Mouse (Mus musculus) T-helper 2 cell (primary cell): ENCODE data around the gene E2f3.

Source experiments
- in situ Hi-C: fragments of 300-600 bp; cut with MboI, MseI; formaldehyde crosslinking; loops from one replicate; pipeline ENCODE4 v1.15.1; 2025; ENCODE audit warnings: high pct_unique_total_duplicates

The E2f3 gene

DNA sequence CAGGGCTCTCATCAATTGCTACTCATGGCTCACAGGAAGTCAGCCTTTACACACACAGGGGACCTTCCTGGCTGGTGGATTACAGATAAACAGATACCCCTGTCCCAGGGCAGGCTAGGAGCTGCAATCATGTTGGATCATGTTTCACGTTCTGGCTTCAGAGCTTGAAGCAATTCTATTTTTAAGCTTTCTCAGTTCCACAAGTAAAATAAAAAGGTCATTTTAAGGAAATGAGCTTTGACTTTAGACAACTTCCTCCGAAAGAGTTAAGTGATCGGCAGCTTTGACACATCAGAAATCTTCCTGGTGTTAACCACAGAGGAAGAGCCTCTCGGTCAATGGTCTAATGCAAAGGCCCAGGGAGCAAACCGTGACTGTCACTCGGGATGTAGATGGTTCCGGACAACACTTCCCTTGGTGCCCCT, 6.7 kb downstream of the E2f3 start:
- in situ Hi-C loops: no loop called here

DNA sequence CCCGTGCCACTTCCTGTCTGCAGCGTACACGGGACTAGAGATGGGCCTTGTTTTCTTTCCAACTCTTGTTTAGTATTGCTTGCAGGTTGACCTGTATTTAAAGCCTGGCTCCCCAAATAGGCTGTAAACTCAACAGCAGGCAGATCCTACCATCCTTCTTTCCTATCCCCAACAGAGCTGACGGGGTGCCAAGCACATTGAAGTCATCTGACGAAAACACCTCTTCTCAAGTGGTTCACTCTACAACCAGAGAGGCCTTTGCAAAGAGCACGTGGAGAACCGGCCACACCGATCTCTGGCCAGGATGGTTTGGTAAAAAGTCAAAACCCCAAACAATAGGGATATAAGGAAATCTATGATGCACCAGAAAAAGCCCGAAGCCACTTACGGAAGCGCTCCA, 8.5 kb downstream of the E2f3 start:
- in situ Hi-C loops: no loop called here

DNA sequence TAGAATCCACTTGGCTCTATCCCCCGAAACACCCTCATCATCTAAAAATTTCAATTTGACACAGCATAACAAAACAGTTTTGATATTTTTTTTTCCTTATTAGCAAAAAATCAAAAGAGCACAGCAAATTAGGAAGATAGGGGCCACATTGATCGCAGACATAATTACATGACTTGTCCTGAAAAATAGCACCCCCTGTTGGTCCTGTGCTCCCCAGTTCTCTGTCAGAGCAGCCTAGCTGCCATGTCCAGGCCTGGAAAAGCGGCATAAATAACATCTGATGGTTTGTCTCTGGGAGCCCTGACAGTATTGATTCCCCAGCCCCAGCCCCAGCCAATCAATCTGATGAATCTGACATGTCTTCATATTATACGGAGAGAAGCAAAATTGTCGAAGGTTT, 11.8 kb downstream of the E2f3 start:
- in situ Hi-C loops: loop anchor here (5.0 kb wide), 2 partner anchors 62 to 117 kb away; partner anchors contain the start of gene Cdkal1

DNA sequence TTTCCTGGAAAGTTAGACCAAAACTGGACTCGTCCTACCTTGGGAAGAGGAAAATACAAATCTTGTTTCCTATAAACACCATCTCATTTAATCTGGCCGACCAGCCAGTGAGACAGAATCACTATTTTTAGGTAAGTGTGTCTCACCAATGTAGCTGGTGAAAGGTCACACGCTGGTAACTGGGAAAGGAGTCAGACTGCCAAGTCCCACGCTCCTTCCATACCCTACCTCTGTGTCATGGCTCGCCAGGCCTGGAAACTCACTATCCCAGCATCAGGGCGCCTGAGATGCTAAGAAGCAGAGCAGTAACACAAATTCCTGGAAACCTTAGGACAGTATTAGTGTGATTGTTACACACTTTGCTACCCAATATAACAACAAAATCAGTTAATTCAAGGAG, 12.3 kb downstream of the E2f3 start:
- in situ Hi-C loops: loop anchor here (5.0 kb wide), 2 partner anchors 61 to 116 kb away; partner anchors contain the start of gene Cdkal1

DNA sequence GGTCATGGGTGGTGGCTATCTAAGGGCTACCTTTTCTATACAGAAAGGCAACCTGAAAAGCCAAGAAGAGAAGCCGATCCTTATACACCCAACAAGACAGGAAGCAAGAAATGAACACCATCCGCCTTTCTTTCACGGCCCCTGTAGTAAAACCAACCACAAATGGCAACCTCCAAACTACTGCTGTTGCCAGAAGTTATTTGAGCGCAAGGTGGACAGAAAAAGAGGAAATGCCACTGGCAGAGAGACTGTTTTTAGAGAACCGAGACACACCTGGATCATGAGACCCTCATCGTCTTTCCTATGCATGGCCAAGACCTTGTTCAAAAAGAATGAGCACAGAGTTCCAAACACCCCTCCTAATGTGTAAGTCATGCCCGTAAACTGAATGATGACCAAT, 15.5 kb downstream of the E2f3 start:
- in situ Hi-C loops: loop anchor here (5.0 kb wide), 2 partner anchors 58 to 113 kb away; partner anchors contain the start of gene Cdkal1

DNA sequence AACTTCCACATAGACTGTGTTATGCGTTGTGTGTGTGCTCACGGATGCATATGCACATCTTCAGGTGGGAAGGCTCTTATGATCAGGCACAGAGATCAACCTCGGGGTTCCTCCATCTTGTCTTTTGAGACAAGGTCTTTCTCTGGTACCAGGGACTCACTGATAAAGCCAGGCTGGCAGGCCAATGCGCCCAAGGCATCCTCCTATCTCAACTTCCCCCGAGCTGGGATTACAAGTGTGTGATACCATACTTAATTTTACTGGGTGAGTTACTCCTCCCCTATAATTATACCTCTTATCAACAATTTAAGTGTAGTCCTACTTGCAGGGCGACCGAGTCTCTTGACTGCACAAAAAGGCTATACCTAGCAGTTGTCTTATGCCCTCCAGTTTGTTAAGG, 17.2 kb downstream of the E2f3 start:
- in situ Hi-C loops: no loop called here

DNA sequence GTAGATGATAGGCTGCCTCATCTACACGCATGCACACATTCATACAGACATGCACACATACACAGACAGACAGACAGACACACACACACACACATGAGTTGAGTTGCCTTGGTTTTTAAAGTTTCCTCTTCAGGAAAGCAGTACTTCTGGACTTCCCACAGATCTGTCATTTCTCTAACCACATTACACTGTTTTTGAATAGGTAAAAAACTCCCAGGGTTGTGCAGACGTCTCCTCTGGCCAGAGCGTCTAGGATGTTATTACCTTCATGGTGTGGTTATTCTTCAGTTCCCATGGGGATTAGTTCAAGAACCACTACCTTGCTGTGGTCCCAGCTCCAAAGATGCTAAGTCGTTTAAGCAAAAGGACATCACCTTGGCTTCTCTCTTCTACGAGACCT, 18.5 kb downstream of the E2f3 start:
- in situ Hi-C loops: no loop called here

DNA sequence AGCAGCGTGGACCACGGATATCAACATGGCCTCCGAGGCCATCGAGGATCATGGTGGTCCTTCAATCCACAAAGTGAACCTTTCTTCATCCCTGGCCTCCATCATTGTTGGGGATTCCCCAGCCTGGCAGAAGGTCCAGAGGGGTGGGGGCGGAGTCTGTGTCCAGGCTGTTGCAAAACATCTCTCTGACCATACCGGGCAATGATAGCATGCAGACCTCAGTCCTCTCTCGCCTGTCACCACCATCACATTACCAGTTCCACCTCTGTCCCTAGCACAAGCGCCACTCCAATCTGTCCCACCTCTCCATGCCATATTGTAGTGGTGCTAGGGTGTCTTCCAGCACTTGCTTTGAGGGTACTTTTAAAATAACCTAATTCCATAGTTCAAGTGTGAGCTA, 18.9 kb downstream of the E2f3 start:
- in situ Hi-C loops: no loop called here

DNA sequence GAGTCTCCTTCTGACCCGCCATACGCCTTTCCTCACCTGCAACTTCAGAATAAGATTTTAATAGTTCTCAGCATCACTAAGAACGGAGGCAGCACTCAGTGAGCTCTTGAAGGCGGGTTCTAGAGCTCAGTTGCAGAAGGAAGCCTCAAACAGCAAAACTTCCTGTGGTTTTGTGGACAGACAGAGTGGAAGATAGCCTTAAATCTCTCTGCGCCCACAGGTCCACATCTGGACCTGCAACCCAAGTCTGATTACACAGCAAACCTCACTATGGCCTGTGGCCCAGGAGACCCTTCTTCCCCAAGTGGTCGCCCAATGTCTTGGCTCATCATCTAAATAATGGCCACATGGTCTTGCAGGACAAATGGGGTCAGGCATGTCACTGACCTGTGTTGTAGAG, 21.8 kb downstream of the E2f3 start:
- in situ Hi-C loops: no loop called here

DNA sequence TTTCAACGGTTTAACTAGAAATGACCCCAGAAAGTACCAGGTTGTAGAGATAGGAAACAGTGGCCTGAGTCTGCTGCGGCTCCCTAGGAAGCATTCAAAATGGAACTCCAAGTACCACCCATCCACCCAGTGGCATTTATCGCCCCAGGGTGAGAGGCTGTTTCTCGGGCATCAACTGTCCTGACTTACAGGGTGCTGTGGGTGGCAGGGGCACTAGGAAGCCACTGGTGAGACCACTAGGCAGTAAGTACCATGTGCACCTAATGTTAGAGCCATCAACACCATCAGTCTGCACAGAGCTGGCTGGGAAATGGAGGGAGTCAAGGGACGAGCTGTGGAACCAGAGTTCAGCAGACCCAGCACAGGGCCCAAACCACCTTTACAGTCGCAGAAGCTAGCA, 25.4 kb downstream of the E2f3 start:
- in situ Hi-C loops: no loop called here

DNA sequence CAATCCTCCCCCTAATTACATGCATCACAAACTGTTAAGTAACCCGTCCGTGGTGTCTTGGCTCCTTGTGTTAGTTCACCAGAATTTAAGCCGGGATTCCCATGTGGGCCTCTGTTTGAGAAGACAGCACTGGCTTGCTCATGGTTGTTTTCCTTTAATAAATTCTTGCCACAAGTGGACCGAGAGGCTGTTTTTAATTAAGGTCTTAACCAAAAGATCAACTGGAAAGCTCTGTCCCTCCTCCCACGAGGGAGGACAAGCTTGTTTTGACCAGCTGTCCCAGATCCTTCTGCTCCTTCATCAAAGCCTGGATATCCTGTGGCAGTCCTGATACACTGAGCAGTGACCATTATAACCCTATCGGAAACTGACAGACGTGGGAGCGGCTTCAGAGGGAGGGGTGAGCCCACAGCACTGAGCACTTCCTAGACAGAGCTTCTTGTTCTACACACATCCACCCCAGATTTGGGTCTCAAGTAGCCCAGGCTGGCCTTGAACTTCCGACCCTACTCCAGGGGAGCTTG, 28.1 kb downstream of the E2f3 start:
- in situ Hi-C loops: no loop called here

DNA sequence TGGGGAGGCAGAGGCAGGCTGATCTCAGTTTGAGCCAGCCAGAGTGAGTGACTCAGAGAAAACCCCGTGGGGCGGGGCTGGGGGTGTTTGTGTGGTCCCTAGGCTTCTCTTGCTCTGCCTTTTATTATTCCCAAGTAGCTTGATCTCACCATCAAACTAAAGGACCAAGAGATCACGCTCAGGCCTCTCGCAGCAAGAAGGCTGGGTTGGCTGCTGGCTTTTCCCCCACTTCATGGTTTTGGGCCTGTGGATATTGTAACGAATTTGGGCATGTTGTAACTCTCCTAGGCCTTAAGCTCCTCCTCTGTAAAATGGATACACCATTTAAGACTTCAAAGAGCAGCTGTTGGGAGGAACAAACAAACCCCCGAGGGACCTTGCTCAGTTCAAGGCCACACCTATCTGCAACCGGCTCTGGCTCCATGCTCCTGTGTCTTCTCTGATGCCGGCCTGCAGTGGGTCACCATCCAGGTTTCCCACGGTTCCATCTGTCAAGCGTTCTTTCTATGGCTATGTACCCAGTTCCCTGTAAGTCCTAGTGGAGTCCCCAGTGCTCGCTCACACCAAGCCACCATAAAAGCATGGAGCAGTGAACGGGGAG, 28.9 kb downstream of the E2f3 start:
- in situ Hi-C loops: no loop called here

DNA sequence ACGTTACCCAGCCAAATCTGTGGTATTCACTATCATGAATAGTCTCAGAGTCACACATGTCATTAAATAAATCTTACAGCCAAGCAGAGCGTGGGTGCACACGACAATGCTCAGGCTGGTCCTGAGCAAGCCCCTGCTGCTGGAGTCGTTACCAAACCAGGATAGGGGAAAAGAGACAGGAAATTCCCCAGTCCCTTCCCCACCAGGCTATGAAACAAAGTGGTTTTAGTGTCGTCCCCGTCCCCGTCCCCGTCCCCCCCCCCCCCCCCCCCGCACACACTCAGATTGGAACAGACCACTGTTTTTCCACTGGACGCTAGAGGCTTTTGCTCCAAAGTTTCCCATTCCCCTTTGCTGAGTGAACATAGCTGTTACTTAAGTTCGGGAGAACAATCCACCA, 30.6 kb downstream of the E2f3 start:
- in situ Hi-C loops: no loop called here

DNA sequence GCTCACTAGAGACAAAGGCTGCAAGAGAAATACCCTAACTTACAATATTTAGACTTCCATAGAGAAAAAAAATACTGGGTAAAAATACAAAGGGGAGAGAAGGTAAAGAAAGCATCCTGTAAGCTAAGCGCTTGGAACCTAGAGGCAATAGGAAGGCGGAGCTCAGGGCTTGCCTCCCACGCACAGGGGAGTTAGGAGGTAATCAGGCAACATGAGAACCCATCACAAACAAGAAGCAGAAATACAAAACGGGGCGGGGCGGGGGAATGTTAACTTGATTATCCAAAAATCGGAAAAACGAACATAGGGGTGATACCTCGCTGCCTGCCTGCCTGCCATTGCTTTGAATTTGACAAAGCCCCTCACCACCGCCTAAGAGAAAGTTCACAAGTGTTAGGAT, 31.1 kb downstream of the E2f3 start:
- in situ Hi-C loops: no loop called here

DNA sequence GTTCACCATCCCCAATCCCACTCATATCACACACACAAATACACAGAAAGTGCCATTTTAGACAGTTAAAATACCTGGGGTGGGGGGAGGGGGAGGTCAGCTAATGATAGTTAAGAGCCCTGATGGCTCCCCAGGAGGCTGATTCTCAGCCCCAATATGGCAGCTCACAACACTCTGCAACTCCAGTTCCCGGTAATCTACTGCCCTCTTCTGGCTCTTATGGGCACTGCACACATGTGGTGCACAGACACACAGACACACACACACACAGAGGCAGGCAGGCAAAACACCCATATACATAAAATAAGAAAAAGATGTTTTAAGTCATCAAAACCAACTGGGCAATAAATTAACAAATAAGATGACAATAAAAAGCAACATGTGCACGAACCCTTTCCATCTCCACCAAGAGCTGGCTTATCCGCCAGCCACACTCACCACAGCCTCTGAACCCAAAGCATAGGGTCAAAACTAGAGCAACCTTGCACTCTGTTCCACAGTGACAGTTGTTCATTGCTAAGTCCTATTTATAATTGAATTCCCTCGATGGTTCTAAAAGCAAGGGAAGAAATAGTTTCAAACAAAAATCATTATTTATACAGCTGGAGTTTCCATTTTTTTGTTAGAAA, 32.3 kb downstream of the E2f3 start:
- in situ Hi-C loops: no loop called here

DNA sequence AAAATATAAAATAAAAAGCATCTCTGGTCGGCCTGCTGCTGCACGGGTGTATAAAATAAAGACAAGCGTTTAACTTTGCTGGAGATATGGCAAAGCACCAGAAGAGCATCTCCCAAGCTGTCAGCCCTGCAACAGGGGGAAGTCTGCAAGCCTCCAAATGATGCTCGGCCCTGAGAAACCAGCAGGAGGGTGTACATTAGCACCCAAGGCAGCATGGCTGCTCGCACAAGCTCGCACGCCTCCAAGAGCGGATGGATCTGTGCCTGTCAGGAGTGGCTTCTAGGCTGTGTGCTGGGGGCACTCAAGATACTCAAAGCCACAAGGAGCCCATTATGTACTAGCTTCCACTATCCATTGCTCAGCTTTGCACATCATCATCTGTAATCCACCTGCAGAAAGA, 39.8 kb downstream of the E2f3 start:
- in situ Hi-C loops: no loop called here

DNA sequence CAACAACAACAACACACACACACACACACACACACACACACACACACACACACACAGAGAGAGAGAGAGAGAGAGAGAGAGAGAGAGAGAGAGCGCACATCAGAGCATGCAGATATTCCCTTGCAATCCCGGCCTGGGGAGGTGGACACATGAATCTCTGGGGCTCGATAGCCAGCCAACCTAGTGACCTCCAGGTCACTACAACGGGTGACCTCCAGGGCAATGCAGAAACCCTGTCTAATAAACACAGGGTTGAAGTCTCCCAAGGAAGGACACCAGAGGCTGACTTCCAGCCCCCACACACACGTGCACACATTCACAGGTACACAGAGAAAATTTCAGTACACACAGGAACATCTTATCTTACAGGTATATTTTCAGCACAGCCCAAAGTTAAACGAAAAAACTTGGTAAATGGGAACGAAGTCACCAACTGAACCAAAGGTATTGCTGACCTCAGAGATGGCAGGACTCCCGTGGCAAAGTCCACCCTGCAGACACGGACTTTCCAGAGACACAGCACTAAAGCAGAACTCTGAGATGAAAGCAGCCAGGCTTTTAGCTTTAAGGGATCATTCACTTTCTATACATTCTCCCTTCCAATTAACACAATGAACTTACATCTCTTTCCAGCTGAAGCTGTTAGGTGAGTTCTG, 40.8 kb downstream of the E2f3 start:
- in situ Hi-C loops: no loop called here

DNA sequence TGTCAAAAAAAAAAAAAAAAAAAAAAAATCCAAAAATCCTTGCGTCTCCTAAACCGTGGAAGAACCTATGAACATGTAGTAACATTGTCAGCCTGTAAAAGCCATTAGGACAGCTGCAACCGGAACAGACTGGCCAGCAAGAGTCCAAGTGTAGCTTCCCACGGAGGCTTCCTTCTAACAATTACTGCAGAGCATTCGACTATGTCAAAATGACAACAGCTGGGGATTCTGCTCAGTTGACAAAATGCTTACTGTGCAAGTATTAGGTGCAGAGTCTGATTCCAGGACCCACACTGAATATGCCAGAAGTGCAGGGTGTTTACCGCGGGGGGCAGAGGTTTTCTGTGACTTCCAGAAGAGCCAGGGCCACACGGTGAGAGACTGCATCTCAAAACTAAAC, 41.4 kb downstream of the E2f3 start:
- in situ Hi-C loops: no loop called here

DNA sequence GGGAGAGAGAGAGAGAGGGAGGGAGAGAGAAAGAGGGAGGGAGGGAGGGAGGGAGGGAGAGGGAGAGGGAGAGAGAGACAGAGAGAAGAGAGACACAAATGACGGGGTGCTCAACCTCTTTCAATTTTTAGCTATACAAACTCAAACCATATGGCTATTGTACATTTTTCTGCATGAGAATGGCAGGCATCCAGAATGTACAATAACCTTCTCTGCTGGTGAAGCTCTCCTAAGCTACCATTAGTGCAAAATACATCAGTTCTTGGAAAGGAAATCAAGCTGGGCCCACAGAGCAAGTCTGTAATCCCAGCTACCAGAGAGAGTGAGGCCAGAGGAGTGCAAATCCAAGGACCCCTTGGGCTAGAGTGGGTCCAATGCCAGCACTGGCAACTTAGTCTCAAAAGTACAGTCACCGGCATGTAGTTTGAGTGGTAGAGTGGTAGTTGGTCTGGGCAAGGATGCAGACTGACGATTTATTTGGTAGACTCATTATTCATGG, 42.3 kb downstream of the E2f3 start:
- in situ Hi-C loops: no loop called here

DNA sequence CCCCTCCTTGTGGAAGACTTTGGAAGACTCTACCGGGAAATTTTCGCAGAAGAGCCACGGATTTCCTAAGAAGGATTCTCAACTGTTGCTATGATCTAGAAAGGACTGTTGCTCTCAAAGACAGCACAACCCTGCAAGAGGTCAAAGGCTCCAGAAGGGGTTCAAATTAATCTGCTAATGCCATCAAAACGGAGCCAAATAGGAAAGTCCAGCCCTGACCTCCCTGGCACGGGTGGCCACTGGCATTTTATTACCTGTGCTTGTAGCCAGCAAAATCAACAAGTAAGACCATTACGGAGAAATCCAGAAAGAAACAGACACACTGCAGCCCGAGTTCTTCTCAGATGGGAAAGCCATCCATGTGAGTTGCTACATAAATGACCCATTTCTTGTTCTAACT, 45.8 kb downstream of the E2f3 start:
- in situ Hi-C loops: no loop called here

DNA sequence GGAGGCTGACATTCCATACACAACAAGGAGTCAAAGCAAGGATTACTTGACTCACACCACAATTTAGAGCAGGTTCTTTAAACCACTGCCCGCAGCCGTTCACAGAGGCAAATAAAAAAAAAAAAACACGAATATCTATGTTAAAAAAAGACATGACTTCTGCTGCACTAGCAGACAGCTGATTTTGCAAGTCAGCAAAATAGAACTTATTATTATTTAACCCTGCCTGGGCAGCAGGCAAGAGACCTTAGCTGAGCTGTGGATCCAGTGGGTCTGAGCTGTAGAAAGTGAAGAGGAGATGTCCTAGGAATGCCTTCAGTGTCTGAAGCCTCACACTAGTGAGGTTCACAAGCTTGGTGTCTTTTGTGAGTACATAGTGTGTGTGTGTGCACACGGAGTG, 46.5 kb downstream of the E2f3 start:
- in situ Hi-C loops: no loop called here

DNA sequence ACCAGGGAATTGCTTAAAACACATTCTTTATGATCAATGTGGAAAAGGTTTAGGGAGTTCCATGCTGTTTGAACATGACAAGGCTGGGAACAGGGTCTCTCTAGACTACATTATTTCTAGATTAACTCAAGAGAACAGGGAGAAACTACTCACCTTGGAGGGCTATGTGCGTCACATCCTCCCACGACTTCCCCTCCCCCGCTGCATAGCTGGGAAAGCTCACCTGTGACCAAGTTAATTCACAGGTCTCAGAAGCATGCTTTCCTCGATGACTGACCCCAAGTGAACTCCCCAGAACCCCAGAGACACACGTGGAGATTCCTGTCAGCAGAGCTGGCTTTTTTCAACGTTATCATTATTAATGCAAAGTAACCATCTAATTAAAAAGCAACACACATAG, 47.1 kb downstream of the E2f3 start:
- in situ Hi-C loops: no loop called here

DNA sequence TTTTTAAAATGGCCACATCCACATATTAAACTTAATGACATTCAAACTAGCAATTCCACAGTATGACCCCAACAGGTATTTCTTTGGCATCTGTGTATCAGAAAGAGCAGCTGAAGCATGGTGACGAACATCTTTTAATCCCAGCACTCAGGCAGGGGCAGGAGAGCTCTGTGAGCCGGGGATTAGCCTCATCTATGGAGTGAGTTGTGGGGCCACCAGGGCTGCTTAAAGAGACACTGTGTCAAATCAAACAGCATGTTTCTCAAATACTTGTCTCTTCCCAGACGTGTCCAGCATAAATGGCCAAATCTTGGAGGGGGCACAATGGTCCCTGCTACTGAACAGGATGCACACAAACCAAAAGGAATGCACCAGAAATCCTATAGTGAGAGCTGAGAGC, 59.7 kb downstream of the E2f3 start:
- in situ Hi-C loops: no loop called here
